Mouse (Mus musculus): ENCODE results near the gene Arhgef16. TPM values are rescaled to one million over a fixed set of nuclear protein-coding genes. Genes with fewer than 3 reads are reported as not detected.

Gene Arhgef16
- polyA plus RNA-seq, 1 experiment from 2014 or later: 38.5 TPM

DNA sequence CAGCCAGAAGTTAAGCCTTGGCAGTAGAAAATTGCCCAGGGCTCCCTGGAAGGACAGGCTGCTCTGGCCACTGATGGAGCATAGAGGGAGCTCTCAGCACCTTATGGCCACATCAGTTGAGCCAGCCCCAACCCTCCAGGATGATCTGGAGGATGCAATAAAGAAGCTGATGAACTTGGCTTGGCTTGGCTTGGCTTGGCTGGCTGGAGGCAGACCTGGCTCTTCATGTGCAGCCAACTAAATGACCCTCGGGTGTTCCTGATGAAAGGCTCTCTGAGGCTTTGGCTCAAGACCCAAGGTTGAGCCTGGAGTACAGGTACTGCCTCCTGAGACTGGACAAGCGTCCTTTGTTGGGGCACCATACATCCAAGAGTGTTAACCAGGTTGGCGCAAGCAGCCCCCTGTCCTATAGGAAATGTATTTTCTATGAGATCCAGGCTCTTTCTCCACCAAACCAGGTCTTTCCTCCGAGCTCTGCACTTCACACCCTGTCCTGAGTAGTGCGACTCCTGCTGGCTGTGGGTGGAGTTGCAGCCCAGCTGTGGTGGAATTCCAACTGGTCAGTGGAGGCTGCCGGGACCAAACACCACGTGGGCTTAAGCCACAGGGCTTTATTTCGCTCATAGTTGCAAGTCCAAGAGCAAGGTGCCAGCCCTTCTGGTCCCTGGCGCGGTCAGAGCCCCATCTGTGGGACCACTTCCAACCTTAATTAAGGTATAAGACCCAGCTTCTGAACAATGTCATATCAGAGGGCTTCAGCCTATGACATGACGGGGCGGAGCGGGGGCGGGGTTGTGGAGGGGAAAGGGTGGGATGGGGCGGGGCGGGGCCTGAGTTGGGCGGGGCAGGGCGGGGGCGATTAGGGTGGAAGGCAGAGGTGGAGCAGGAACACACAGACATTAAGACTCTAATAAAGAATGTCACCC is 55.1 kb downstream of the Arhgef16 start:
- H3K36me3 ChIP-seq (ENCODE audit: control insufficient read depth, insufficient read depth, low read length): no peaks in the 10 kb centered on the region; the same call in 1 of the 2 replicates
- no peaks in the 10 kb centered on the region for H3K27me3 ChIP-seq (ENCODE audit: control insufficient read depth, insufficient read depth, low read length)
- peak overlapping the region; percentile 10; the same call in 1 of the 2 replicates for H3K4me3 ChIP-seq (ENCODE audit: low read depth, low read length)
- 13% methylated on average over 19 of the region's 19 CpGs for WGBS
- peak overlapping the region; percentile 47 for H3K4me2 ChIP-seq (replicated peaks; ENCODE audit: low read depth)
- H3K27ac ChIP-seq (replicated peaks): no peak overlapping the region
- H3K9me3 ChIP-seq (ENCODE audit: control insufficient read depth, low read length): no peaks in the 10 kb centered on the region
- peak; percentile 97 for TF ChIP-seq CTCF (IDR thresholded peaks at IDR 0.05; ENCODE audit: low read depth)
- no peak for TF ChIP-seq EP300 (optimal IDR thresholded peaks at IDR 0.05)
- ATAC-seq (ENCODE audit: low FRiP score, low TSS enrichment) (peak; percentile 73), DNase-seq (ENCODE audit: low spot score) (peak; percentile 95)
- H3K9ac ChIP-seq (ENCODE audit: low read length): peak overlapping the region; percentile 31; the same call in 1 of the 2 replicates
- peaks cover 7% of the 10 kb centered on the region; the same call in 1 of the 2 replicates for H3K4me1 ChIP-seq (replicated peaks; ENCODE audit: control insufficient read depth, insufficient read depth)

GRCm38 (mm10) chr4:154245342-154245741 is 56.1 kb downstream of the Arhgef16 start:
- no peaks in the 10 kb centered on the region; the same call in 1 of the 2 replicates for H3K36me3 ChIP-seq (ENCODE audit: control insufficient read depth, insufficient read depth, low read length)
- no peaks in the 10 kb centered on the region for H3K27me3 ChIP-seq (ENCODE audit: control insufficient read depth, insufficient read depth, low read length)
- H3K9ac ChIP-seq (ENCODE audit: low read length): no peak overlapping the region
- H3K4me1 ChIP-seq (replicated peaks; ENCODE audit: control insufficient read depth, insufficient read depth): peaks cover 7% of the 10 kb centered on the region; the same call in 1 of the 2 replicates
- no peak for TF ChIP-seq EP300 (optimal IDR thresholded peaks at IDR 0.05)
- no peak for ATAC-seq (ENCODE audit: low FRiP score, low TSS enrichment)
- 62% methylated on average over 7 of the region's 7 CpGs for WGBS
- H3K27ac ChIP-seq (replicated peaks): no peak overlapping the region
- H3K9me3 ChIP-seq (ENCODE audit: control insufficient read depth, low read length): no peaks in the 10 kb centered on the region
- no peak for DNase-seq (ENCODE audit: low spot score)
- H3K4me3 ChIP-seq (ENCODE audit: low read depth, low read length): no peak overlapping the region
- H3K4me2 ChIP-seq (replicated peaks; ENCODE audit: low read depth): no peak overlapping the region

- 56% methylated on average over 11 of the region's 11 CpGs for WGBS
- DNase-seq (ENCODE audit: low spot score): no peak
- Histone ChIP-seq H3K27ac (replicated peaks) (no peak overlapping the region), H3K27me3 (ENCODE audit: control insufficient read depth, insufficient read depth, low read length) (no peaks in the 10 kb centered on the region), H3K4me1 (replicated peaks; ENCODE audit: control insufficient read depth, insufficient read depth) (no peaks in the 10 kb centered on the region; the same call in 1 of the 2 replicates), H3K9ac (ENCODE audit: low read length) (no peak overlapping the region), H3K4me2 (replicated peaks; ENCODE audit: low read depth) (no peak overlapping the region), H3K36me3 (ENCODE audit: control insufficient read depth, insufficient read depth, low read length) (no peaks in the 10 kb centered on the region; the same call in 1 of the 2 replicates), H3K4me3 (ENCODE audit: low read depth, low read length) (no peak overlapping the region), H3K9me3 (ENCODE audit: control insufficient read depth, low read length) (no peaks in the 10 kb centered on the region)
- no peak for ATAC-seq (ENCODE audit: low FRiP score, low TSS enrichment)
- TF ChIP-seq EP300 (optimal IDR thresholded peaks at IDR 0.05) (no peak), CTCF (IDR thresholded peaks at IDR 0.05; ENCODE audit: low read depth) (peak; percentile 44; the same call in 1 of the 2 replicates)
Measured at GRCm38 (mm10) chr4:154240608-154241007, 60.9 kb downstream of the Arhgef16 start.

DNA sequence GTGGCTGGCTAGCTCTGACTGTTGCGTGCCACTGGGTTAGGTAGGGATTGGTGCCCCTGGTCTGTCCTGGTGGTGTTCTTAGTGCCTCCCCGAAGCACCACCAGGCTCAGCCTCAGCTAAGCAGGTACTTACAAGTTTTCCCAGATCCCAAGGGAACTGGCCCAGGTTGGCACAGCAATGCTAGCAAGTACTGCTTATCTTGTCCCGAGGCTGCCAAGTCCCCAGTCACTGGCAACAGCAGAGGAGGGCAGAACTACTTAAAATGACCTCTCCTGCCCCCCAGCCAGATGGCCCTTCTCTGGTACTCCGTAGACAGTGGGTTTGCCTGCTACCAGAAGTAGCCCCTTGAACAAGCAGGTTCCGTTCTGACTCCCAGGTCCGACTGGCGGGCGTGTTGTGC is 62.3 kb downstream of the Arhgef16 start:
- no peak overlapping the region; the same call in 1 of the 2 replicates for H3K9ac ChIP-seq (ENCODE audit: low read length)
- H3K27ac ChIP-seq (replicated peaks): no peak overlapping the region
- H3K4me1 ChIP-seq (replicated peaks; ENCODE audit: control insufficient read depth, insufficient read depth): no peaks in the 10 kb centered on the region; the same call in 1 of the 2 replicates
- H3K9me3 ChIP-seq (ENCODE audit: control insufficient read depth, low read length): no peaks in the 10 kb centered on the region
- no peaks in the 10 kb centered on the region for H3K27me3 ChIP-seq (ENCODE audit: control insufficient read depth, insufficient read depth, low read length)
- 77% methylated on average over 8 of the region's 8 CpGs for WGBS
- DNase-seq (ENCODE audit: low spot score) (no peak), ATAC-seq (ENCODE audit: low FRiP score, low TSS enrichment) (no peak)
- no peak overlapping the region for H3K4me3 ChIP-seq (ENCODE audit: low read depth, low read length)
- 0 out of 2 replicates have a peak overlapping the region, but pooled peaks have one; percentile 14 for H3K4me2 ChIP-seq (replicated peaks; ENCODE audit: low read depth)
- H3K36me3 ChIP-seq (ENCODE audit: control insufficient read depth, insufficient read depth, low read length): no peaks in the 10 kb centered on the region; the same call in 1 of the 2 replicates
- no peak for TF ChIP-seq CTCF (IDR thresholded peaks at IDR 0.05; ENCODE audit: low read depth)

GRCm38 (mm10) chr4:154237306-154237705 is 64.2 kb downstream of the Arhgef16 start:
- Histone ChIP-seq H3K4me1 (replicated peaks; ENCODE audit: control insufficient read depth, insufficient read depth) (no peaks in the 10 kb centered on the region; the same call in none of the 2 replicates), H3K36me3 (ENCODE audit: control insufficient read depth, insufficient read depth, low read length) (no peaks in the 10 kb centered on the region), H3K27ac (replicated peaks) (peak overlapping the region; percentile 61), H3K4me3 (ENCODE audit: low read depth, low read length) (peak overlapping the region; percentile 31), H3K9me3 (ENCODE audit: control insufficient read depth, low read length) (no peaks in the 10 kb centered on the region), H3K4me2 (replicated peaks; ENCODE audit: low read depth) (peak overlapping the region; percentile 53), H3K27me3 (ENCODE audit: control insufficient read depth, insufficient read depth, low read length) (no peaks in the 10 kb centered on the region), H3K9ac (ENCODE audit: low read length) (peak overlapping the region; percentile 38; the same call in 1 of the 2 replicates)
- DNase-seq (ENCODE audit: low spot score): peak; percentile 38
- 11% methylated on average over 9 of the region's 9 CpGs for WGBS
- ATAC-seq (ENCODE audit: low FRiP score, low TSS enrichment): peak; percentile 58
- TF ChIP-seq EP300 (optimal IDR thresholded peaks at IDR 0.05) (no peak), CTCF (IDR thresholded peaks at IDR 0.05; ENCODE audit: low read depth) (no peak)

All from stomach, postnatal 0 days (tissue).